Mouse (Mus musculus) G1E (cell line): ENCODE measurements around the gene Acaca.

Source experiments
- CTCF ChIP-seq: IDR thresholded peaks from 2 replicates; pipeline ENCODE4 v1.5.1; 2012; ENCODE audit warnings: low read depth, low read length, inconsistent platforms, mixed read lengths
- GATA1 ChIP-seq: IDR thresholded peaks from 2 replicates; pipeline ENCODE4 v1.6.1; 2012; ENCODE audit warnings: borderline replicate concordance, low read length, inconsistent platforms, mixed read lengths
- POLR2AphosphoS5 ChIP-seq: IDR thresholded peaks from 2 replicates; pipeline ENCODE4 v1.6.1; 2012; ENCODE audit warnings: low read depth, low read length, inconsistent platforms; ENCODE audit not compliant: insufficient replicate concordance
- TAL1 ChIP-seq: conservative IDR thresholded peaks from 2 replicates; pipeline ENCODE4 v1.6.1; 2012; ENCODE audit warnings: low read depth, low read length, inconsistent platforms, mixed read lengths

- TF ChIP-seq CTCF (no peak), GATA1 (no peak), POLR2AphosphoS5 (no peak), TAL1 (no peak)
Observed at GRCm38 (mm10) chr11:84179954-84180598, 50.6 kb downstream of the Acaca start.
